Mouse (Mus musculus) intestine, embryonic 16.5 days (tissue): ENCODE measurements at regions not wholly inside any gene's neighbourhood (a gene's known extent, or its start where the extent isn't known, plus 50 kb on each side); places are given as distances from the start of the nearest gene placed in this dataset.

Experiments used
- ATAC-seq: fragments of 200-750 bp; cut with Nextera tagmentation; 2 replicates; pipeline ENCODE4 v1.8.0; 2017; ENCODE audit warnings: moderate TSS enrichment, moderate library complexity
- H3K27ac ChIP-seq: fragments of 300-500 bp; sonication (generic); 2 replicates; pipeline ENCODE4 v1.5.1; 2014; ENCODE audit warnings: mild to moderate bottlenecking, low read length
- H3K27me3 ChIP-seq: fragments of 300-500 bp; sonication (generic); replicated peaks from 2 replicates; pipeline ENCODE4 v1.6.1; 2014; ENCODE audit warnings: low read length, control low read depth, mixed read lengths; ENCODE audit not compliant: control insufficient read depth, insufficient read depth
- H3K36me3 ChIP-seq: fragments of 300-500 bp; sonication (generic); 2 replicates; pipeline ENCODE4 v1.6.1; 2014; ENCODE audit warnings: low read length, control low read depth; ENCODE audit not compliant: control insufficient read depth, insufficient read depth
- H3K4me1 ChIP-seq: fragments of 300-500 bp; sonication (generic); 2 replicates; pipeline ENCODE4 v1.6.1; 2014; ENCODE audit warnings: low read length, control low read depth, mixed read lengths; ENCODE audit not compliant: control insufficient read depth, insufficient read depth
- H3K4me2 ChIP-seq: fragments of 300-500 bp; sonication (generic); 2 replicates; pipeline ENCODE4 v1.6.1; 2014; ENCODE audit warnings: low read depth, low read length, control low read depth
- H3K4me3 ChIP-seq: fragments of 300-500 bp; sonication (generic); 2 replicates; pipeline ENCODE4 v1.5.1; 2014; ENCODE audit warnings: mild to moderate bottlenecking, low read length
- H3K9ac ChIP-seq: fragments of 300-500 bp; sonication (generic); 2 replicates; pipeline ENCODE4 v1.6.1; 2014; ENCODE audit warnings: low read depth, low read length
- H3K9me3 ChIP-seq: fragments of 300-500 bp; sonication (generic); 2 replicates; pipeline ENCODE4 v1.6.1; 2016; ENCODE audit warnings: low read length, control low read depth; ENCODE audit not compliant: control insufficient read depth
- WGBS: fragments of 180-500 bp; shearing (Covaris S2); extraction: QIAGEN DNeasy Blood & Tissue Kit; methylation state at CpG from one replicate; pipeline ENCODE4 v1.1.7; 2014; 5-methylcytosine and 5-hydroxymethylcytosine counted together

DNA sequence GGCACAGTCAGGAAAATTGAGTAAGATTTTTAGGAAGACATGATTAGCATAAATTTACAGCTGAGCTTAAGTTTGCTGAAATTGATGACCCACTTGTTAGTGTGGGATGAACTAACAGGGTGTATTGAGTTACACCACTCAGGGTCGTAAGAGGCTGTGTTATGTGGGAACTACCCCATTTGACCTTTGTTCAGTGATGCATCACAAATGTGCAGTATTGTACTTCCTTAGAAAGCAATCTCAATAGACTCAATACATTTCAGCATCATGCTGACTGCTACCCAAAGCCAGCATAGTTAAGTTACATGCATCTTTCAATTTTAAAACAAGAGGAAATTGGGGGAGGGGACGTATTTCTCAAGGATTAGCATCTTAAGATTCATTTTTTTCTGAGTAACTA lies 80.4 kb upstream of the Speer4f2 start:
- ATAC-seq, result no peak
- Histone ChIP-seq H3K27ac (no peak overlapping the region), H3K36me3 (no peaks in the 10 kb centered on the region), H3K9me3 (no peaks in the 10 kb centered on the region), H3K4me1 (no peaks in the 10 kb centered on the region), H3K9ac (no peak overlapping the region), H3K4me3 (no peak overlapping the region), H3K27me3 (no peaks in the 10 kb centered on the region), H3K4me2 (no peak overlapping the region)
- WGBS, result 45% methylated on average over 2 of the region's 2 CpGs

DNA sequence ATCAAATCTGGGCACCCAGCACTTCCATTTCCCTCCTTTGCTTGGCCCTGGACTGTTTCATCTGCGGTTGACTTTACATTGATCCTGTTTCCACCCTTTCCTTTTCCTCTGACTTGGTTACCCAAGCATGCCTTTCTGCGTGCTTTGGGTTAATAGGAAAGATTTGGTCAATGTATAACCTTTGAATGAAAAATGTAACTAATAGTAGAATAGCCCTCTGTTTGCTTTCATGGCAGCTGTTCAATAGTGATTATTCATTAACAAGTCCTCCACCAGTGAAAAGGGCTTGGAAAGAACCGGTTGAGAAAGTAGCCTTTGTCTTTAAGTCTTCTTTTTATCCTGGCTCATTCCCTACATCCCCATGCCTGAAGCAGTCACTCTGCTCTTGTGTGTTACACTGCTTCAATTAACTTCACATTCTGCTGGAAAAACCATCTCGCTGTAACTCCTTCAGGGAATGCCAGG lies 76.4 kb upstream of the Speer4f2 start:
- H3K9me3 ChIP-seq, result no peaks in the 10 kb centered on the region
- H3K27me3 ChIP-seq, result no peaks in the 10 kb centered on the region
- no peak overlapping the region for H3K27ac ChIP-seq
- no peak overlapping the region for H3K9ac ChIP-seq
- H3K4me1 ChIP-seq, result no peaks in the 10 kb centered on the region
- no peaks in the 10 kb centered on the region for H3K36me3 ChIP-seq
- H3K4me3 ChIP-seq, result no peak overlapping the region
- no peak overlapping the region for H3K4me2 ChIP-seq
- peak; percentile 90 for ATAC-seq
- WGBS, result 44% methylated on average over 4 of the region's 4 CpGs

DNA sequence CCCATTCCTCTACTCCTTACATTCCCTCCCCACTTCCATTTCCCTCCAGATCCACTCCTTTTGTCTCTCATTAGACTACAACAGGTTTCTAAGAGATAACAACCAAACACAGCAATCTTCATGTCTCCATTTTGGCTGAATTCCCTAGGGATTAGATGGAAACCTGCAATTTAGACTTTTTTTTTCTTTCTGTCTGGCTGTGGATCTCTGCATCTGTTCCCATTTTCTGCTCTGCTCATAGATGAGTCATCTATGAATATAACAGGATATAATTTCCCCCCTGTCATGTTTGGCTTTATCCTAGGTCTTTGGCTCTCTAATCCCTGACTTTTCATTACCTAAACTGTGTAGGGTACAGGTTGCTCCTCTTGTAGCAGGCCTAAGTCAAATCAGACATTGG lies 73.1 kb upstream of the Speer4f2 start:
- H3K4me3 ChIP-seq, result no peak overlapping the region
- no peaks in the 10 kb centered on the region for H3K9me3 ChIP-seq
- ATAC-seq, result no peak
- no peaks in the 10 kb centered on the region for H3K27me3 ChIP-seq
- H3K4me2 ChIP-seq, result no peak overlapping the region
- H3K4me1 ChIP-seq, result no peaks in the 10 kb centered on the region
- no peak overlapping the region for H3K27ac ChIP-seq
- no peaks in the 10 kb centered on the region for H3K36me3 ChIP-seq
- no peak overlapping the region for H3K9ac ChIP-seq

DNA sequence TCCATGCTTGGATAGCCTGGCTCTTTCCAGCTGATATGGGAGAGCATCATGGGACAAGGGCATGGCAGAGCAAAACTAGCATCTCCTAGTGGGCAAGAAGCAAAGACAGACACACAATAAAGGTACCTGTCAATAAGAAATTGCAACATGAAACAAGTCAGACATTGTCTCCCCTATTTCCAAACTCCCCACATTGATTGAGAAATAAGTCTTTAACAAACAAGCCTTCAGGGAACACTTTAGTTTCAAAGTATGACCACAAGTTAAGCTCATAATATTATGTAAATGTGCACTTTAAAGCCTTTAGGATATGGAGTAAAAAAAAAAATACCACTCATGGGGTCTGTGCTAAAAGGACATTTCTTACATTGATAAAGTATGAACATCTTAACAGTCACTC lies 51.5 kb upstream of the Speer4f2 start:
- Histone ChIP-seq H3K9me3 (no peaks in the 10 kb centered on the region), H3K36me3 (no peaks in the 10 kb centered on the region), H3K4me2 (no peak overlapping the region), H3K27me3 (no peaks in the 10 kb centered on the region), H3K4me3 (no peak overlapping the region), H3K27ac (no peak overlapping the region), H3K4me1 (no peaks in the 10 kb centered on the region), H3K9ac (no peak overlapping the region)
- no peak for ATAC-seq
